Mouse (Mus musculus) embryonic facial prominence, embryonic 12.5 days (tissue): ENCODE measurements around the gene Wt1. TPM values are rescaled to one million over a fixed set of nuclear protein-coding genes. Genes with fewer than 3 reads are reported as not detected.

Experiments
- polyA plus RNA-seq: library from polyadenylated mRNA; unstranded; fragments of >200 nt; fragmentation: Nextera tagmentation; extraction: Ambion mirVana; gene quantifications from 2 replicates; pipeline ENCODE4 v1.2.1, GENCODE M21; 2016

Wt1 gene
- polyA plus RNA-seq, 1 experiment from 2014 or later = 0.78 TPM

Other genes starting within 250 kb of the Wt1 start
- 276 and 283 TPM in 2 replicates for gene Eif3m, start 109.4 kb upstream of the Wt1 start, polyA plus RNA-seq
- gene Gm11060, start 34.5 kb upstream of the Wt1 start, polyA plus RNA-seq = not detected in 2 replicates
- 0.17 TPM in 1 of 2 replicates, not detected in the other for gene Them7, start 97.8 kb downstream of the Wt1 start, polyA plus RNA-seq